Mouse (Mus musculus) B cell, adult 67 days (primary cell): ENCODE results near the gene Csn3. TPM values are rescaled to one million over a fixed set of nuclear protein-coding genes. Genes with fewer than 3 reads are reported as not detected.

Experiments used
- total RNA-seq, 2 experiments: library from RNA; stranded (reverse); gene quantifications; 4 replicates each; pipeline ENCODE4 v1.2.4; 2023

Gene Csn3
- not detected for total RNA-seq

DNA sequence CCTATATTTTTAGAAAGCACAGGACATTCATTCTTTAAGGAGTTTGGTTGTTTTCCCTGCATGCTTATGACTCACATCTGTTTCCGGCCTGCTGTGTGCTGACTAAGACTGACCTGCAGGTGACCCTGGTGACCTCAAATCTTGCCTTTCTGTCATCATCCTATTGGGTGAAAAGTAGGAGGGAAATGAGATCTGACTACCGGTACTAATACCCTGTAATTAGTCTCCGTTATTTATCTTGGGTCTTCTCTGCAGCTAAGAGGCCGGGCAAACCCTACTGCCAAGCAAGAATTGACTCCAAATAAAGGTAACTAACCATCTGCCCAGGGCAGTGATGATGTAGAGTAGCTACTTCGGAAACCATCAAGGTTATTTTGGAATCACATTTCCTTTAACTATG is at the start of gene Csn3:
Gene Csn3, plus strand, starts transcription at position 208 of the 400 bp plus-strand sequence.

DNA sequence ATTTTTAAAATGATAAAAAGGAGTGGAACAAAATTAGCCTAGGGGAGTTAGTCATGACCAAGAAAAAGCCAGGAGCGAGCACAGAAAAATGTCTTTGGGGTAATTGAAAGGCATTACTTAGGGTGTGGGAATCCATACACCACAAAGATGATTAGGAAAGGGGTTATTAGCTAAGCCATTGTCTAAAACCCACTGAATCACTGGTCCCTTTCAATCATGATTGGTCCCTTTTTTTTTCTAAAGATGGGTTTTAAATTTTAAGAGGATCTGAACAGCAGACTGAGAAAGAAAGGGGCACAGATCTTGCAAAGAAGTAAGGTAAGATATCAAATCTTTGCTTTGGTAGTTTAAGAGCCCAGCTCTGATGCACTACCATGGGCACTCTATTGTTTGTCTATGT is 40.6 kb upstream of the Csn3 start, which contains the start of gene Odam:
Gene Odam, plus strand, starts transcription at position 301 of the 400 bp plus-strand sequence.

GRCm38 (mm10) chr5:87969201-87969600 is 43.8 kb downstream of the Csn3 start, which contains the start of the genes 2310003L06Rik and Gm28434:
Gene 2310003L06Rik, plus strand, starts transcription at chr5:87969459.
Gene Gm28434, plus strand, starts transcription at chr5:87969517.

DNA sequence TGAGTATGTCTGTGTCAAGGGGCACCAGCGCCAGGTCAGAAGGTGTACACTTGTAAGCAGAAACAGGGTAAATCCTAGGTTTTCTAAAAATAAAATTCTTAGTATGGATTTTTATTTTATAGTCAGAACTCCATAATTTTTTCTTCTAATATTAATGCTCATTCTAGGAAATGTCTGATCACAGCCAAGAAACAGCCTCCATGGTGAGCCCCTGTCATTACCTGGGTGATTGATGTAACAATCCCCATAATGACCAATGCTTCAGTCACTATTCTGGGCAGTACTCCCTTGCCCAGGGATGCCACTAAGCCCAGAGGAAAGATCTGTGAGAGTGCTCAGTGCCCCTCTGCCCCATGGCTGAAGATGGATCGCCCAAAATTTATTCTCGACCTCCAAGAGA is 53.8 kb downstream of the Csn3 start, which contains the start of gene Cabs1:
Gene Cabs1, plus strand, starts transcription at position 301 of the 400 bp plus-strand sequence.

Other genes with a start within 250 kb of the Csn3 start
- not detected for gene Csn2, start 225.9 kb upstream of the Csn3 start, total RNA-seq
- gene Csn1s2a, start 151.0 kb upstream of the Csn3 start, total RNA-seq = not detected
- not detected for gene Csn1s2b, start 117.5 kb upstream of the Csn3 start, total RNA-seq
- not detected for gene Prr27, start 99.9 kb upstream of the Csn3 start, total RNA-seq
- not detected for gene Odam, start 40.5 kb upstream of the Csn3 start, total RNA-seq
- not detected for gene 2310003L06Rik, start 43.9 kb downstream of the Csn3 start, total RNA-seq
- not detected for gene Gm28434, start 43.9 kb downstream of the Csn3 start, total RNA-seq
- gene Cabs1, start 53.9 kb downstream of the Csn3 start, total RNA-seq = not detected
- not detected for gene Smr3a, start 77.0 kb downstream of the Csn3 start, total RNA-seq
- not detected for gene Smr2, start 161.0 kb downstream of the Csn3 start, total RNA-seq
- gene Gm11116, start 186.0 kb downstream of the Csn3 start, total RNA-seq = not detected
- gene Gm11115, start 228.5 kb downstream of the Csn3 start, total RNA-seq = not detected